Mouse (Mus musculus): ENCODE data around the gene Fcer2a. TPM values are rescaled to one million over a fixed set of nuclear protein-coding genes. Genes with fewer than 3 reads are reported as not detected.
A peak's percentile ranks its signal among the peaks of the same experiment; 100 is the strongest.

Gene Fcer2a
- polyA plus RNA-seq, 1 experiment = 0.07 TPM

DNA sequence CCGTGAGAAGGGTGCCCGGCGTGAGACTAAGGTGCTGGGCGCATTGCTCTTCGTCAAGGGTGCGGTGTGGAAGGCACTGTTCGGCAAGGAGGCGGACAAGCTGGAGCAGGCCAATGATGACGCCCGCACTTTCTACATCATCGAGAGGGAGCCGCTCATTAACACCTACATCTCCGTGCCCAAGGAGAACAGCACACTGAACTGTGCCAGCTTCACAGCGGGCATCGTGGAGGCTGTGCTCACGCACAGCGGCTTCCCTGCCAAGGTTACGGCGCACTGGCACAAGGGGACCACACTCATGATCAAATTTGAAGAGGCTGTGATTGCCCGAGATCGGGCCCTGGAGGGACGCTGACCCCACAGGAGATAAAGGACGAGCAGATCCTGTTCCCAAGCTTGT lies 14.7 kb downstream of the Fcer2a start:
- H3K36me3 ChIP-seq (replicated peaks; ENCODE audit: low read length) = peaks cover 54% of the 10 kb centered on the region
- no peaks in the 10 kb centered on the region for H3K27me3 ChIP-seq (replicated peaks)
- peak overlapping the region; percentile 46 for H3K4me3 ChIP-seq (replicated peaks)
- peaks cover 81% of the 10 kb centered on the region for H3K4me1 ChIP-seq
- TF ChIP-seq GATA1 (IDR thresholded peaks at IDR 0.05; ENCODE audit: borderline replicate concordance, low read length) (no peak), FLI1 (IDR thresholded peaks at IDR 0.05; ENCODE audit: low read length) (no peak)
- H3K9me3 ChIP-seq = no peaks in the 10 kb centered on the region

DNA sequence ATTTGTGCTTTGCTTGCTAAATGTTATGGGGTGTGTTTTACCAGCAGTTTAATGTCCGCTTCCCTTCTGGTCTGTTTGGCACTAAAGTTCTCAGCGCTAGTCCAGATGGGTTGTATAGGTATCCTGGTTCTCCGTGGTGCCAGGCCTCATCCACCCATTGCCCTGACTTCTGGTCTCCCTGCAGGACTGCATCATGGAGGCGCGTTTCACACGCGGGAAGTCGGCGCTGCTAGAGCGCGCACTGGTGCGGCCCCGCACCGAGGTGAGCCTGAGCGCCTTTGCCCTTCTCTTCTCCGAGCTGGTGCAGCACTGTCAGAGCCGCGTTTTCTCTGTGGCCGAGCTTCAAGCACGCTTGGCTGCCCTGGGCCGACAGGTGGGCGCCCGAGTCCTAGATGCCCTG lies 15.1 kb downstream of the Fcer2a start:
- TF ChIP-seq GATA1 (IDR thresholded peaks at IDR 0.05; ENCODE audit: borderline replicate concordance, low read length) = no peak
- no peak for TF ChIP-seq FLI1 (IDR thresholded peaks at IDR 0.05; ENCODE audit: low read length)
- H3K36me3 ChIP-seq (replicated peaks; ENCODE audit: low read length) = peaks cover 54% of the 10 kb centered on the region

DNA sequence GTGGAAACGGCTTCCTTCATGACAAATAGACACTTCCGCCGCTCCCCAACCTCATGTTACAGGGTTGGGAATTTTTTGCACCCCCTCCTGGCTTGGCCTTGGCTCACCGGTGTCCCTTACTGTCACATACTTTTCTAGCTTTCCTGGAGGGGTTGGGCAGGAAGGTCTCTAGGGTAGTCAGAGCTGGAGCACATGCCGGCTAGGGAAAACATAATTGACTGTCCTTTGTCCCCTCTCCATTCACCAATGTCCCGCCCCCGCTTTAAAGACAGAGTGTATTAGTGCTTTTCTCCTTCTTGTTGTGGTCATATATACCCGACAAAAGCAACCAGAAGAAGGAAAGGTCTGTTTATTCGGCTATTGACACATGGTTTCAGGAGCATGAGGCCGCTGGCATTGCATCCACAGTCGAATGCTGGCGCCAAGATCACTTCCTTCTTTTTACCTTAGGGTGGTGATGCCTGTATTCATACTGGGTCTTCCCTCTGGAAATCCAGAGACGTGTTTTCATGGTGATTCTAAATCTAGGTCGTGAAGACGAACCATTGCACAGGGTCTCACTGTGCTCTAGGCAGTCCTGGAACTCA lies 16.9 kb downstream of the Fcer2a start:
- H3K36me3 ChIP-seq (replicated peaks; ENCODE audit: low read length) = peaks cover 39% of the 10 kb centered on the region

More for the DNA sequence above, 15.1 kb downstream of the Fcer2a start:
- Histone ChIP-seq H3K4me1 (peaks cover 82% of the 10 kb centered on the region), H3K4me3 (replicated peaks) (no peak overlapping the region), H3K9me3 (no peaks in the 10 kb centered on the region), H3K27me3 (replicated peaks) (no peaks in the 10 kb centered on the region)

DNA sequence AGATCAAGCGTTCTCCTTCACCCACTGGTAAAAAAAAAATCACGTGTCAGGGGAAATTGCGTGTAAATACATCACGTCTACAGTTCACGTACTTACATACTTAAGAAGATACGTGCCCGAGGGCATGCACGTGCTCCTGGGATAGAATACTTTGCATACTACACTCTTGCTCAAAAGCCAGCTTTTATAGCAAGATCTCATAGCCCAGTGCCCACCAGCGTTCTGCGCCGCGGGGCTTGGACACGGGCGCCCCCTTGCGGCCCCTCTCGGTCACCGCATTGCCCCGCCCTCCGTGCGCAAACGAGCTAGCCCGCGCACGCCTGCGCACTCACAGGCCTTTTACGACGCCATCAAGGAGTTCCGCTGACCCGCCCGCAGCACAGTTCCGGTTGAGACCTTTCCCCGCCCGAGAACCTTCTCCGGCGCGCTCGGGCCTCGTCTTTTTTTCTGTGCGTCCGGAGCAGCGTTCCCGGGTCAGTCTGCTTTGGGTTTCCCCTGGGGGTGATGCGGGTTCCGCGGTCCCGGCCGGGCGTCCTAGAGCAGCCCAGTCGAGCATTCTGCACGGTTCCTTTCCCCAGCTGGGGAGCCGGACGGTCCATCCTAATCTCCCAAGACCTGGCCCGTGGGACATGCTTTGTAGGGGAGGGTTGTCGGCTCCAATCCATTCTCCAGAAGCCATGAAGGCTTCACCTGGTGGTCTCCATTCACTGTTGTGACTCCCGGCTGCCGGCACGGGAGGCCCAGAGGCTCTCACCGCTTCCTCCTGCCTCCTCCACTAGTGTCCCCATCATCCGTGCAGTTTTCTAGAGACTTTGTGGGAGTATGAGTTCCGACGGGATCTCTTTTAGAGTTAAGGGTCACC lies 17.6 kb downstream of the Fcer2a start, which contains the start of gene Trappc5:
Gene Trappc5, plus strand, starts transcription at position 169 of the 862 bp plus-strand sequence.
- TF ChIP-seq FLI1 (IDR thresholded peaks at IDR 0.05; ENCODE audit: low read length) = 0 out of 2 replicates have a peak, but pooled peaks have one; percentile 8
- no peak for TF ChIP-seq GATA1 (IDR thresholded peaks at IDR 0.05; ENCODE audit: borderline replicate concordance, low read length)
- Histone ChIP-seq H3K4me1 (peaks cover 80% of the 10 kb centered on the region), H3K36me3 (replicated peaks; ENCODE audit: low read length) (peaks cover 32% of the 10 kb centered on the region), H3K27me3 (replicated peaks) (no peaks in the 10 kb centered on the region), H3K9me3 (no peaks in the 10 kb centered on the region), H3K4me3 (replicated peaks) (peak within 1 kb of the TSS; percentile 97)

More for the DNA sequence above, 16.9 kb downstream of the Fcer2a start:
- Histone ChIP-seq H3K4me3 (replicated peaks) (peak overlapping the region; percentile 97), H3K9me3 (no peaks in the 10 kb centered on the region), H3K4me1 (peaks cover 76% of the 10 kb centered on the region), H3K27me3 (replicated peaks) (no peaks in the 10 kb centered on the region)
- TF ChIP-seq GATA1 (IDR thresholded peaks at IDR 0.05; ENCODE audit: borderline replicate concordance, low read length) = no peak
- TF ChIP-seq FLI1 (IDR thresholded peaks at IDR 0.05; ENCODE audit: low read length) = no peak

DNA sequence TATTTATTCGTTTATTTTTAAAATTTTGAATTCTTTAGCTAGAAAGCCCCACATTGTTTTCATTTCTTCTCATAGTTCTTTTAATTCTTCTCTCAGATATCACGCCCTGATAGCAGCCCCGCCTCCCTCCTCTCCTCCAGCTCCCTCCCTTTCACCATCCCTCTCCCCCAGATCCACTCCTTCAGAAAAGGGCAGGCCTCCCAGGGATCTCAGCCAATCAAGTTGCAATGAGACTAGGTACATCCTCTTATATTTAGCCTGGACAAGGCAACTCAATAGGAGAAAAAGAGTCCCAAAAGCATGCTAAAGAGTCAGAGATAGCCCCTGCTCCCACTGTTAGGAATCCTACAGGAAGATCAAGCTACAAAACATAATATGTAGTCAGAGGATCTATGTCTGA lies 19.3 kb downstream of the Fcer2a start:
- Histone ChIP-seq H3K27me3 (replicated peaks) (no peaks in the 10 kb centered on the region), H3K4me1 (peaks cover 80% of the 10 kb centered on the region), H3K36me3 (replicated peaks; ENCODE audit: low read length) (peaks cover 15% of the 10 kb centered on the region), H3K4me3 (replicated peaks) (no peak overlapping the region), H3K9me3 (no peaks in the 10 kb centered on the region)
- no peak for TF ChIP-seq FLI1 (IDR thresholded peaks at IDR 0.05; ENCODE audit: low read length)
- no peak for TF ChIP-seq GATA1 (IDR thresholded peaks at IDR 0.05; ENCODE audit: borderline replicate concordance, low read length)

DNA sequence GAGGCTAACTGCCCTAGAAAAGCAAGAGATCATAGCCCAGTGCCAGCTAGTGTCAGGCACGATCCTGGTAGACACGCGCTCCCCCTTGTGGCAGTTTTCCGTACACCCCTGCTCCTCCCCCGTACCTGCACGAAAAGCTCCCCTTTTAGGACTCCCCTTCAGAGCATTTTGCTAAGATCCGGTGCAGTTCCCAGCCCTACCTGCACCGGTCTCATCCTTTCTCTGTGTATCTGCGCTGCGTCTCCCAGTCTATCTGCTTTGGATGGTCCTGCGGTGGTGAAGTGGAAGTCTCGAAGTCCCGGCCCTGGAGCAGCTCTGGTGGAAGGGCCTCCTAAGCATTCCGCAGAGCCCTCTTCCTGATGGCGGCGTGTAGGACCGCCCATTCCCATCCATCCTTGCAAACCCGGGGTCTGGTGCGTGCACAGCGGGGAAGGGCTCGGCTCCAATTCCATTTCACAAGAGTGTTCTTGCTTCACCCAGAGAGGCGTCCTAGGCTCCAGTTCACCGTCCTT lies 21.9 kb downstream of the Fcer2a start, which contains the start of gene Fcor:
Gene Fcor, minus strand, starts transcription at position 383 of the 512 bp plus-strand sequence.
- Histone ChIP-seq H3K9me3 (no peaks in the 10 kb centered on the region), H3K4me3 (replicated peaks) (peak within 1 kb of the TSS; percentile 94), H3K36me3 (replicated peaks; ENCODE audit: low read length) (no peaks in the 10 kb centered on the region), H3K27me3 (replicated peaks) (peaks cover 2% of the 10 kb centered on the region), H3K4me1 (peaks cover 53% of the 10 kb centered on the region)
- no peak for TF ChIP-seq FLI1 (IDR thresholded peaks at IDR 0.05; ENCODE audit: low read length)
- TF ChIP-seq GATA1 (IDR thresholded peaks at IDR 0.05; ENCODE audit: borderline replicate concordance, low read length) = no peak

DNA sequence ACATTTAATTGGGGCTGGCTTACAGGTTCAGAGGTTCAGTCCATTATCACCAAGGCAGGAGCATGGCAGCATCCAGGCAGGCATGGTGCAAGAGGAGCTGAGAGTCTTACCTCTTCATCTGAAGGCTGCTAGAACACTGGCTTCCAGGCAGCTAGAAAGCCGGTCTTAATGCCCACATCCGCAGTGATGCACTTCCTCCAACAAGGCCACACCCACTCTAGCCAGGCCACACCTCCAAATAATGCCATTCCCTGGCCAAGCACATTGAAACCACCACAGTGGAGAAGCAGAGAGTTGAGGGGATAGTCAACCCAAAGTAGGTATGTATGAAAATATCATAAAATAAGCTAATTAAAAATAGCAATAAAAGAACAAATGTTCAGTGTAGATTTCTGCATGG lies 23.6 kb downstream of the Fcer2a start:
- H3K4me1 ChIP-seq = peaks cover 52% of the 10 kb centered on the region
- no peaks in the 10 kb centered on the region for H3K9me3 ChIP-seq
- TF ChIP-seq FLI1 (IDR thresholded peaks at IDR 0.05; ENCODE audit: low read length) = no peak
- no peak for TF ChIP-seq GATA1 (IDR thresholded peaks at IDR 0.05; ENCODE audit: borderline replicate concordance, low read length)
- no peaks in the 10 kb centered on the region for H3K36me3 ChIP-seq (replicated peaks; ENCODE audit: low read length)
- H3K4me3 ChIP-seq (replicated peaks) = peak overlapping the region; percentile 50
- H3K27me3 ChIP-seq (replicated peaks) = peaks cover 2% of the 10 kb centered on the region

DNA sequence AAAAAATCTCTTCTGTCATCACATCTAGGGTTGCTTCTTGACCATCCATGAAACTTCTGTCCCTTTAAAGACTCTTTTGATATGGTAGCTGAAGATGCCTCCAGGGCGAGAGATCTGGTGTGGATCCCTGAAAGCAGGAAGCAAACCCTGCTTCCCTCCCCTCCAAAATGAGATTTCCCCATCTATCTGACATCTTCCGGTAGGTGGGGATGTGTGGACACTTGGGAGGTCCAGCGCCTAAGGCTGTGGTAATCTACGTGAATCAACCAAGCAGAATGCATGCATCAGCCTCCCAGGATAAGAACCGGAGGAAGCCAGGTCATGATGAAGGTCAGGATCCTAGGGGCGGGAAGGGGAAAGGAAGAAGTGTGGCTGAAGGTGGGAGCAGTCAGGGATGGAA lies 28.5 kb downstream of the Fcer2a start, which contains the start of gene Mcemp1:
Gene Mcemp1, plus strand, starts transcription at position 248 of the 400 bp plus-strand sequence.
- peak within 1 kb of the TSS; percentile 31 for H3K4me3 ChIP-seq (replicated peaks)

DNA sequence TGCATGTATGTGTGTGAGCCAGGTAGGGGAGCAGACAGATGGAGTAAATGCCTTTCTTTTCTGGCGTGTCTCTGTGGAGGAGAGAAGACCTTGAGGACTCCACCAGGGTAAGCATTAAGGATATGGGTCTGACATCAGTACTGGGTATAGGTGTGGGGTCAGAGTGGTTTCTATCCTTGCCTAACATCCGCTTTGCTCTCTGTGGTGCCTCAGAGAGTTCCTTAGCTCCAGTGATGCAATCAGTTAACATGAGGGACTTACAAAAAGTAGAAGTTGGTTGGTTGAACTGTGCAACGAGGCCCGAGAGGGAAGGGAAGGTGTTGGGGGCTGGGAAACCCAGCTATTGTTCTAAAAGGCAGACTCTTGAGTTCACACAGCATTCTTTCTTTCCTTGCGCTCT lies 29.6 kb downstream of the Fcer2a start:
- no peaks in the 10 kb centered on the region for H3K9me3 ChIP-seq
- H3K4me1 ChIP-seq = peaks cover 40% of the 10 kb centered on the region
- H3K36me3 ChIP-seq (replicated peaks; ENCODE audit: low read length) = no peaks in the 10 kb centered on the region
- peaks cover 2% of the 10 kb centered on the region for H3K27me3 ChIP-seq (replicated peaks)
- H3K4me3 ChIP-seq (replicated peaks) = no peak overlapping the region
- TF ChIP-seq GATA1 (IDR thresholded peaks at IDR 0.05; ENCODE audit: borderline replicate concordance, low read length) = no peak
- TF ChIP-seq FLI1 (IDR thresholded peaks at IDR 0.05; ENCODE audit: low read length) = no peak

More for the DNA sequence above, 28.5 kb downstream of the Fcer2a start, which contains the start of gene Mcemp1:
- Histone ChIP-seq H3K9me3 (no peaks in the 10 kb centered on the region), H3K4me1 (peaks cover 38% of the 10 kb centered on the region), H3K36me3 (replicated peaks; ENCODE audit: low read length) (no peaks in the 10 kb centered on the region), H3K27me3 (replicated peaks) (peaks cover 2% of the 10 kb centered on the region)
- no peak for TF ChIP-seq GATA1 (IDR thresholded peaks at IDR 0.05; ENCODE audit: borderline replicate concordance, low read length)
- TF ChIP-seq FLI1 (IDR thresholded peaks at IDR 0.05; ENCODE audit: low read length) = no peak

Data from megakaryocyte, embryonic 14.5 days (primary cell).